Mouse (Mus musculus) lung, embryonic 14.5 days (tissue): Measurements from ENCODE around the gene Fam155a. TPM values are rescaled to one million over a fixed set of nuclear protein-coding genes. Genes with fewer than 3 reads are reported as not detected.
"Not testable (repeated sequence)": the region's sequence is repeated elsewhere in the genome, so short reads cannot be mapped to it uniquely, and the experiment has no call there.

Experiments used
- ATAC-seq: fragments of 200-750 bp; cut with Nextera tagmentation; 2 replicates; pipeline ENCODE4 v1.8.0; 2017; ENCODE audit warnings: mild to moderate bottlenecking, moderate TSS enrichment, moderate library complexity; ENCODE audit not compliant: insufficient read depth
- DNase-seq: peaks from one replicate; pipeline ENCODE4 v3.0.0-alpha.2; 2015
- H3K27ac ChIP-seq: fragments of 300-500 bp; sonication (generic); 2 replicates; pipeline ENCODE4 v1.5.1; 2014; ENCODE audit warnings: low read depth, mild to moderate bottlenecking, moderate library complexity
- H3K27me3 ChIP-seq: fragments of 300-500 bp; sonication (generic); 2 replicates; pipeline ENCODE4 v1.6.1; 2014; ENCODE audit warnings: low read length, control low read depth; ENCODE audit not compliant: insufficient read depth
- H3K36me3 ChIP-seq: fragments of 300-500 bp; sonication (generic); 2 replicates; pipeline ENCODE4 v1.6.1; 2014; ENCODE audit warnings: control low read depth; ENCODE audit not compliant: insufficient read depth
- H3K4me1 ChIP-seq: fragments of 300-500 bp; sonication (generic); 2 replicates; pipeline ENCODE4 v1.6.1; 2014; ENCODE audit warnings: antibody characterized with exemption, control low read depth; ENCODE audit not compliant: insufficient read depth
- H3K4me2 ChIP-seq: fragments of 300-500 bp; sonication (generic); 2 replicates; pipeline ENCODE4 v1.6.1; 2014; ENCODE audit warnings: mild to moderate bottlenecking
- H3K4me3 ChIP-seq: fragments of 300-500 bp; sonication (generic); 2 replicates; pipeline ENCODE4 v1.5.1; 2014; ENCODE audit warnings: low read depth, low read length
- H3K9ac ChIP-seq: fragments of 300-500 bp; sonication (generic); 2 replicates; pipeline ENCODE4 v1.6.1; 2014
- H3K9me3 ChIP-seq: fragments of 300-500 bp; sonication (generic); 2 replicates; pipeline ENCODE4 v1.6.1; 2016; ENCODE audit warnings: low read depth, low read length, control low read depth
- CTCF ChIP-seq: IDR thresholded peaks from 2 replicates; pipeline ENCODE4 v1.5.1; 2016; ENCODE audit warnings: antibody characterized with exemption, low read depth
- WGBS: fragments of 180-500 bp; shearing (Covaris S2); extraction: QIAGEN DNeasy Blood & Tissue Kit; methylation state at CpG from one replicate; pipeline ENCODE4 v1.1.7; 2014; 5-methylcytosine and 5-hydroxymethylcytosine counted together
- polyA plus RNA-seq: library from polyadenylated mRNA; unstranded; fragments of >200 nt; fragmentation: Nextera tagmentation; extraction: Ambion mirVana; gene quantifications from 2 replicates; pipeline ENCODE4 v1.2.1, GENCODE M21; 2014

The Fam155a gene
- polyA plus RNA-seq, 1 experiment from 2014 or later: 0.26 TPM

- Histone ChIP-seq H3K9ac (no peak overlapping the region), H3K9me3 (no peaks in the 10 kb centered on the region), H3K36me3 (no peaks in the 10 kb centered on the region), H3K4me3 (no peak overlapping the region), H3K4me1 (no peaks in the 10 kb centered on the region), H3K27me3 (no peaks in the 10 kb centered on the region), H3K27ac (no peak overlapping the region), H3K4me2 (no peak overlapping the region)
- DNase-seq: no peak
- ATAC-seq: no peak
- 31% methylated on average over 5 of the region's 5 CpGs for WGBS
- no peak for TF ChIP-seq CTCF
Observed at GRCm38 (mm10) chr8:9692370-9692769, 78.6 kb downstream of the Fam155a start.

GRCm38 (mm10) chr8:9660014-9660413 is 110.9 kb downstream of the Fam155a start:
- H3K36me3 ChIP-seq, H3K27ac ChIP-seq, ATAC-seq, H3K9me3 ChIP-seq, H3K4me3 ChIP-seq, H3K27me3 ChIP-seq, H3K4me1 ChIP-seq, H3K9ac ChIP-seq, H3K4me2 ChIP-seq, DNase-seq: not testable (repeated sequence)
- WGBS: 84% methylated on average over 3 of the region's 3 CpGs

- DNase-seq (no peak), ATAC-seq (no peak)
- no peak overlapping the region for H3K27ac ChIP-seq
- H3K9me3 ChIP-seq: no peaks in the 10 kb centered on the region
- no peak overlapping the region for H3K4me3 ChIP-seq
- H3K36me3 ChIP-seq: no peaks in the 10 kb centered on the region
- H3K27me3 ChIP-seq: no peaks in the 10 kb centered on the region
- H3K4me2 ChIP-seq: no peak overlapping the region
- H3K9ac ChIP-seq: no peak overlapping the region
- H3K4me1 ChIP-seq: no peaks in the 10 kb centered on the region
- 85% methylated on average over 2 of the region's 2 CpGs for WGBS
- TF ChIP-seq CTCF: no peak
Observed at GRCm38 (mm10) chr8:9656901-9657300, 114.1 kb downstream of the Fam155a start.

GRCm38 (mm10) chr8:9654826-9655225 is 116.1 kb downstream of the Fam155a start:
- H3K4me2 ChIP-seq: no peak overlapping the region
- no peak for TF ChIP-seq CTCF
- H3K9ac ChIP-seq: no peak overlapping the region
- 75% methylated on average over 6 of the region's 6 CpGs for WGBS
- H3K27me3 ChIP-seq: no peaks in the 10 kb centered on the region
- no peak overlapping the region for H3K4me3 ChIP-seq
- no peak for ATAC-seq
- H3K27ac ChIP-seq: no peak overlapping the region
- no peak for DNase-seq
- H3K36me3 ChIP-seq: no peaks in the 10 kb centered on the region
- no peaks in the 10 kb centered on the region for H3K9me3 ChIP-seq
- H3K4me1 ChIP-seq: no peaks in the 10 kb centered on the region

GRCm38 (mm10) chr8:9653643-9654042 is 117.3 kb downstream of the Fam155a start:
- no peaks in the 10 kb centered on the region for H3K27me3 ChIP-seq
- no peak overlapping the region for H3K27ac ChIP-seq
- no peak overlapping the region for H3K4me3 ChIP-seq
- WGBS: 19% methylated on average over 1 of the region's 1 CpGs
- H3K36me3 ChIP-seq: no peaks in the 10 kb centered on the region
- no peak overlapping the region for H3K9ac ChIP-seq
- no peaks in the 10 kb centered on the region for H3K9me3 ChIP-seq
- no peak overlapping the region for H3K4me2 ChIP-seq
- ATAC-seq: no peak
- no peaks in the 10 kb centered on the region for H3K4me1 ChIP-seq
- no peak for DNase-seq
- TF ChIP-seq CTCF: no peak

- H3K27ac ChIP-seq: no peak overlapping the region
- no peak overlapping the region for H3K4me2 ChIP-seq
- H3K9me3 ChIP-seq: no peaks in the 10 kb centered on the region
- H3K9ac ChIP-seq: no peak overlapping the region
- H3K27me3 ChIP-seq: no peaks in the 10 kb centered on the region
- no peaks in the 10 kb centered on the region for H3K4me1 ChIP-seq
- no peak for ATAC-seq
- no peak for DNase-seq
- 67% methylated on average over 2 of the region's 2 CpGs for WGBS
- H3K4me3 ChIP-seq: no peak overlapping the region
- H3K36me3 ChIP-seq: no peaks in the 10 kb centered on the region
- no peak for TF ChIP-seq CTCF
Observed at GRCm38 (mm10) chr8:9638162-9638561, 132.8 kb downstream of the Fam155a start.

- Histone ChIP-seq H3K4me1 (no peaks in the 10 kb centered on the region), H3K27ac (no peak overlapping the region), H3K4me2 (no peak overlapping the region), H3K36me3 (no peaks in the 10 kb centered on the region), H3K9me3 (no peaks in the 10 kb centered on the region), H3K4me3 (no peak overlapping the region), H3K9ac (no peak overlapping the region), H3K27me3 (no peaks in the 10 kb centered on the region)
- ATAC-seq (peak; percentile 83; the same call in 1 of the 2 replicates), DNase-seq (peak; percentile 75)
- 52% methylated on average over 5 of the region's 5 CpGs for WGBS
- no peak for TF ChIP-seq CTCF
Observed at GRCm38 (mm10) chr8:9635240-9635639, 135.7 kb downstream of the Fam155a start.

GRCm38 (mm10) chr8:9607086-9607701 is 163.8 kb downstream of the Fam155a start:
- no peaks in the 10 kb centered on the region for H3K4me1 ChIP-seq
- H3K9ac ChIP-seq: no peak overlapping the region
- no peak overlapping the region for H3K4me2 ChIP-seq
- H3K9me3 ChIP-seq: no peaks in the 10 kb centered on the region
- no peak overlapping the region for H3K27ac ChIP-seq
- ATAC-seq: no peak
- no peaks in the 10 kb centered on the region for H3K36me3 ChIP-seq
- no peak overlapping the region for H3K4me3 ChIP-seq
- H3K27me3 ChIP-seq: no peaks in the 10 kb centered on the region
- 78% methylated on average over 6 of the region's 6 CpGs for WGBS
- DNase-seq: no peak
- TF ChIP-seq CTCF: no peak
